Mouse (Mus musculus): ENCODE measurements at regions not wholly inside any gene's neighbourhood (a gene's known extent, or its start where the extent isn't known, plus 50 kb on each side); places are given as distances from the start of the nearest gene placed in this dataset.

DNA sequence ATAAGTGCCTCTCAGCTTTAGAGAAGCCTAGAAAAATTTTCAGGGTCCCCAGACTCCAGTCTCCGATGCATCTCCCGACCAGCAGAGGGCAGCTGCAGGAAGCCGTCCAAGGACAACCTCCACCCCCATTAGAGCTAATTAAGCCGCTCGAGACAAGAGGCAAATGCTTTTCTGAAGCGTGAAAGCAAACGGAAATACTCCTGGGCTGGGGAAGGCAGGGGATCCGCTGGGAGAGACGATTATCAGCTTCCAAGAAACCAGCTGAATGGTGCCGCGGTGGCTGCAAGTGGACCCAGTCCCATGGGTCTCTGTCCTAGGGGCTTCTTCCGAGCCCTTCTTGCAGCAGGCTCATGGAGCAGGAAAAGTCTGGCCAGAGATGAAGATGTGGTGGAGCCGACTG, 241.4 kb upstream of the Brinp1 start:
- TF ChIP-seq POLR2A (IDR thresholded peaks at IDR 0.05; ENCODE audit: borderline replicate concordance, extremely low read depth, insufficient read depth, insufficient read length, poor library complexity, severe bottlenecking) (no peak), CTCF (IDR thresholded peaks at IDR 0.05; ENCODE audit: borderline replicate concordance, extremely low read depth, insufficient read depth, insufficient read length) (peak; percentile 88)

Data from brain, embryonic 14.5 days (tissue).